Mouse (Mus musculus): ENCODE measurements around the gene Rab7. TPM values are rescaled to one million over a fixed set of nuclear protein-coding genes. Genes with fewer than 3 reads are reported as not detected.

Rab7 gene
- total and polyA plus RNA-seq, 3 experiments: 58.6 to 361 (median 68.9) TPM

GRCm38 (mm10) chr6:88053228-88054080, 8.4 kb upstream of the Rab7 start:
- in situ Hi-C loops (cut with MboI; ENCODE audit: low pct_ligation_motif_present, low pct_unique_long_range_greater_than_20kb, low sequenced_read_pairs): no loop called here
- H3K4me3 ChIP-seq (replicated peaks in 1 of 3; ENCODE audit: low read depth in 2 of 3, low read length in 2 of 3, poor library complexity in 1 of 3): no peak overlapping the region
- no peaks in the 10 kb centered on the region for H3K4me1 ChIP-seq (ENCODE audit: control insufficient read depth in 1 of 2, insufficient read depth in 2 of 2)
- dilution Hi-C loops (cut with MboI; ENCODE audit: extremely low pct_ligation_motif_present, extremely low pct_unique_long_range_greater_than_20kb, low sequenced_read_pairs): no loop called here
- no peak for DNase-seq (ENCODE audit: extremely low read depth)
- no peak overlapping the region for H3K9ac ChIP-seq (ENCODE audit: insufficient read depth, low read depth)
- no peaks in the 10 kb centered on the region for H3K79me2 ChIP-seq (replicated peaks; ENCODE audit: control insufficient read depth, extremely low read depth, insufficient read depth, poor library complexity, severe bottlenecking)
- H3K27me3 ChIP-seq (replicated peaks): peaks cover 5% of the 10 kb centered on the region
- no peak overlapping the region for H3K27ac ChIP-seq (ENCODE audit: insufficient read depth, low read depth)
- H3K4me2 ChIP-seq (ENCODE audit: insufficient read depth, low read depth, poor library complexity, severe bottlenecking): no peak overlapping the region
- no peak for TF ChIP-seq ZKSCAN1 (IDR thresholded peaks at IDR 0.05; ENCODE audit: borderline replicate concordance, low read depth, low read length)
- no peak for TF ChIP-seq BHLHE40 (IDR thresholded peaks at IDR 0.05; ENCODE audit: low read depth, low read length)
- TF ChIP-seq HCFC1 (IDR thresholded peaks at IDR 0.05; ENCODE audit: low read depth, low read length): no peak
- no peak for TF ChIP-seq RCOR1 (conservative IDR thresholded peaks at IDR 0.05; ENCODE audit: low read depth, low read length)
- peaks cover 4% of the 10 kb centered on the region for H3K9me3 ChIP-seq (replicated peaks; ENCODE audit: low read length)
- H3K36me3 ChIP-seq (replicated peaks in 1 of 2; ENCODE audit: control insufficient read depth in 1 of 2, insufficient read depth in 1 of 2, low read length in 1 of 2): no peaks in the 10 kb centered on the region

DNA sequence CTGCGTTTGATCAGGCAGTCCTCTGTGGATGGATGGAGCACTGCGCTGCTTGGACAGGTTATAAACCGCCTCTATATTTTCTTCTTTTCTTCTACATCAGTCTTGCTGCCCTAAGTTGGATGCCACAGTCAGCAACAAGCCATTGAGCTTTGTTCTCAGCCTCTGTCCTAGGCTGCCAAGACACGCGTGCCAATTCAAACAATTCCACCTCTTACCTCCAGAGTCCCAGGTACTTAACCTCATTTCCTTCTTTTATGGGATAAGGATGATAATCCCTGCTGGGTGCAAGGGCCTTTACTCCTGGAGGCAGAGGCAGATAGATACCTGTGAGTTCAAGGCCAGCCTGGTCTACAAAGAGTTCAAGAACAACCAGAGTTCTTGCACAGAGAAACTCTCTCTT, 6.1 kb upstream of the Rab7 start:
- no peak for TF ChIP-seq ZKSCAN1 (IDR thresholded peaks at IDR 0.05; ENCODE audit: borderline replicate concordance, low read depth, low read length)
- TF ChIP-seq JUND (conservative IDR thresholded peaks at IDR 0.05; ENCODE audit: low read depth, low read length): no peak
- TF ChIP-seq ZC3H11A (IDR thresholded peaks at IDR 0.05; ENCODE audit: low read depth, low read length): no peak
- TF ChIP-seq SIN3A (IDR thresholded peaks at IDR 0.05; ENCODE audit: low read length): no peak
- no peak for TF ChIP-seq SMC3 (IDR thresholded peaks at IDR 0.05; ENCODE audit: low read depth, low read length)
- TF ChIP-seq MXI1 (IDR thresholded peaks at IDR 0.05; ENCODE audit: low read depth, low read length): no peak
- no peak for TF ChIP-seq IRF4 (IDR thresholded peaks at IDR 0.05; ENCODE audit: low read depth, low read length)
- TF ChIP-seq UBTF (IDR thresholded peaks at IDR 0.05; ENCODE audit: low read depth, low read length): no peak
- no peak for TF ChIP-seq RAD21 (IDR thresholded peaks at IDR 0.05; ENCODE audit: low read depth, low read length)
- no peak for TF ChIP-seq RCOR1 (conservative IDR thresholded peaks at IDR 0.05; ENCODE audit: low read depth, low read length)
- no peak for TF ChIP-seq POLR2A (IDR thresholded peaks at IDR 0.05; ENCODE audit: low read depth, low read length)
- TF ChIP-seq CTCF (conservative IDR thresholded peaks at IDR 0.05 in 1 of 2, IDR thresholded peaks at IDR 0.05 in 1 of 2; ENCODE audit: low read depth in 2 of 2, low read length in 2 of 2): no peak
- H3K9ac ChIP-seq (ENCODE audit: insufficient read depth, low read depth): no peak overlapping the region
- no peak overlapping the region for H3K4me2 ChIP-seq (ENCODE audit: insufficient read depth, low read depth, poor library complexity, severe bottlenecking)
- in situ Hi-C loops (cut with MboI; ENCODE audit: low pct_ligation_motif_present, low pct_unique_long_range_greater_than_20kb, low sequenced_read_pairs): no loop called here
- peaks cover 5% of the 10 kb centered on the region for H3K27me3 ChIP-seq (replicated peaks)
- H3K36me3 ChIP-seq (replicated peaks in 1 of 2; ENCODE audit: control insufficient read depth in 1 of 2, insufficient read depth in 1 of 2, low read length in 1 of 2): no peaks in the 10 kb centered on the region
- no peak for DNase-seq (ENCODE audit: extremely low read depth)
- no peaks in the 10 kb centered on the region for H3K79me2 ChIP-seq (replicated peaks; ENCODE audit: control insufficient read depth, extremely low read depth, insufficient read depth, poor library complexity, severe bottlenecking)
- no peak overlapping the region for H3K4me3 ChIP-seq (replicated peaks in 1 of 3; ENCODE audit: low read depth in 2 of 3, low read length in 2 of 3, poor library complexity in 1 of 3)
- no peak overlapping the region for H3K27ac ChIP-seq (ENCODE audit: insufficient read depth, low read depth)
- H3K4me1 ChIP-seq (ENCODE audit: control insufficient read depth in 1 of 2, insufficient read depth in 2 of 2): peaks cover 5% of the 10 kb centered on the region in 2 experiments; a peak in 2 of 4 replicates
- peaks cover 4% of the 10 kb centered on the region for H3K9me3 ChIP-seq (replicated peaks; ENCODE audit: low read length)
- dilution Hi-C loops (cut with MboI; ENCODE audit: extremely low pct_ligation_motif_present, extremely low pct_unique_long_range_greater_than_20kb, low sequenced_read_pairs): no loop called here
